Mouse (Mus musculus) lung, postnatal 36 days (tissue): ENCODE results near the gene Ano7.

Experiments
- DNase-seq: peaks from one replicate; pipeline ENCODE4 v3.0.0; 2022; ENCODE audit warnings: mixed read lengths

Ano7 gene

DNA sequence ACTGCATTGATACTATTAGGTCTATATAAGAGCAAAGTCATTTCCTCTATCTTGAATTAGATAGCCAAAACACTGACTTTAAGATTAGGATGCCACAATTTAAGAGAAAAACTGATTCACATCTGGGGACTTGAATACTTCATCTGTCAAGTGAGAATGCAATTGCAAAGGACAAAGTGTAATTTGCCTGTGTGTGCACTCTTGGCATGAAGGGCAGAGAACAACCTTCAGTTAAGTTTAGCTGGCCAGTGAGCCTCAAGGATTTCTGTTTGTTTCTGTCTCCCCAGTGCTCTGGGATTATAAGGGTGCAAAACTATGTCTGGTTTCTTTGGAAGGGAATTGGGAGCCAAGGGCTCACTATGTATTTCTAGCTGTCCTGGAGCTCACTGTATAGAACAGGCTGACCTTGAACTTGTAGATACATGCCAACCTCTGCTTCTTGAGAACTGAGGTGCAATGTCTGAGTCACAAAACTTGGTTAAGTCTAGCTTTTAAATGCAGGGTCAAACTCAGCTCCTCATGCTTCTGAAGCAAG, 80.1 kb downstream of the Ano7 start:
- DNase-seq, result no peak
